Mouse (Mus musculus) ES-E14 (cell line): ENCODE measurements around the gene Mrpl54.

Experiments used
- MAFK ChIP-seq: IDR thresholded peaks from 2 replicates; pipeline ENCODE4 v1.6.1; 2014; ENCODE audit warnings: mild to moderate bottlenecking, low read depth, low read length, inconsistent platforms; ENCODE audit not compliant: insufficient read depth
- ZC3H11A ChIP-seq: IDR thresholded peaks from 2 replicates; pipeline ENCODE4 v1.6.1; 2012; ENCODE audit warnings: low read depth, mild to moderate bottlenecking, inconsistent platforms, low read length, borderline replicate concordance
- ZNF384 ChIP-seq: IDR thresholded peaks from 2 replicates; pipeline ENCODE4 v1.6.1; 2012; ENCODE audit warnings: low read depth, low read length, inconsistent platforms

- TF ChIP-seq ZC3H11A (no peak), MAFK (no peak), ZNF384 (no peak)
Observed at GRCm38 (mm10) chr10:81293334-81294030, 26.7 kb upstream of the Mrpl54 start.
